Mouse (Mus musculus) E14TG2a.4 (cell line): ENCODE data around the gene Actrt2.

Experiments used
- CTCF ChIP-seq: conservative IDR thresholded peaks from 2 replicates; pipeline ENCODE4 v1.5.1; 2014; ENCODE audit warnings: low read length
- POU5F1 ChIP-seq: IDR thresholded peaks from 2 replicates; pipeline ENCODE4 v1.6.1; 2014; ENCODE audit warnings: low read length, borderline replicate concordance

- TF ChIP-seq CTCF (no peak), POU5F1 (no peak)
Measured at GRCm38 (mm10) chr4:154623241-154623640, 44.4 kb downstream of the Actrt2 start.
